Mouse (Mus musculus) heart, embryonic 15.5 days (tissue): Measurements from ENCODE around the gene Gpatch2. TPM values are rescaled to one million over a fixed set of nuclear protein-coding genes. Genes with fewer than 3 reads are reported as not detected.

ENCODE experiments used
- ATAC-seq: fragments of 200-750 bp; cut with Nextera tagmentation; replicated peaks from 2 replicates; pipeline ENCODE4 v1.8.0; 2017; ENCODE audit warnings: low read depth, moderate TSS enrichment; ENCODE audit not compliant: insufficient number of reproducible peaks, insufficient read depth, low FRiP score
- H3K27ac ChIP-seq: fragments of 300-500 bp; sonication (generic); 2 replicates; pipeline ENCODE4 v1.5.1; 2015; ENCODE audit warnings: mild to moderate bottlenecking, inconsistent platforms
- H3K27me3 ChIP-seq: fragments of 300-500 bp; sonication (generic); 2 replicates; pipeline ENCODE4 v1.6.1; 2015; ENCODE audit warnings: inconsistent platforms
- H3K36me3 ChIP-seq: fragments of 300-500 bp; sonication (generic); 2 replicates; pipeline ENCODE4 v1.6.1; 2015; ENCODE audit warnings: mild to moderate bottlenecking, inconsistent platforms
- H3K4me1 ChIP-seq: fragments of 300-500 bp; sonication (generic); replicated peaks from 2 replicates; pipeline ENCODE4 v1.6.1; 2015; ENCODE audit warnings: inconsistent platforms
- H3K4me2 ChIP-seq: fragments of 300-500 bp; sonication (generic); 2 replicates; pipeline ENCODE4 v1.6.1; 2015; ENCODE audit warnings: inconsistent platforms, mild to moderate bottlenecking, moderate library complexity
- H3K4me3 ChIP-seq: fragments of 300-500 bp; sonication (generic); 2 replicates; pipeline ENCODE4 v1.5.1; 2015; ENCODE audit warnings: mild to moderate bottlenecking, inconsistent platforms
- H3K9ac ChIP-seq: fragments of 300-500 bp; sonication (generic); 2 replicates; pipeline ENCODE4 v1.6.1; 2015; ENCODE audit warnings: mild to moderate bottlenecking, inconsistent platforms
- H3K9me3 ChIP-seq: fragments of 300-500 bp; sonication (generic); replicated peaks from 2 replicates; pipeline ENCODE4 v1.6.1; 2016; ENCODE audit warnings: inconsistent platforms
- WGBS: fragments of 180-500 bp; shearing (Covaris S2); methylation state at CpG from one replicate; pipeline ENCODE4 v1.1.7; 2015; ENCODE audit warnings: mixed read lengths; 5-methylcytosine and 5-hydroxymethylcytosine counted together
- polyA plus RNA-seq: library from polyadenylated mRNA; unstranded; fragments of >200 nt; fragmentation: Nextera tagmentation; extraction: Ambion mirVana; gene quantifications from 2 replicates; pipeline ENCODE4 v1.2.1, GENCODE M21; 2015

The Gpatch2 gene
- polyA plus RNA-seq, 1 experiment from 2014 or later, result 10.8 TPM

DNA sequence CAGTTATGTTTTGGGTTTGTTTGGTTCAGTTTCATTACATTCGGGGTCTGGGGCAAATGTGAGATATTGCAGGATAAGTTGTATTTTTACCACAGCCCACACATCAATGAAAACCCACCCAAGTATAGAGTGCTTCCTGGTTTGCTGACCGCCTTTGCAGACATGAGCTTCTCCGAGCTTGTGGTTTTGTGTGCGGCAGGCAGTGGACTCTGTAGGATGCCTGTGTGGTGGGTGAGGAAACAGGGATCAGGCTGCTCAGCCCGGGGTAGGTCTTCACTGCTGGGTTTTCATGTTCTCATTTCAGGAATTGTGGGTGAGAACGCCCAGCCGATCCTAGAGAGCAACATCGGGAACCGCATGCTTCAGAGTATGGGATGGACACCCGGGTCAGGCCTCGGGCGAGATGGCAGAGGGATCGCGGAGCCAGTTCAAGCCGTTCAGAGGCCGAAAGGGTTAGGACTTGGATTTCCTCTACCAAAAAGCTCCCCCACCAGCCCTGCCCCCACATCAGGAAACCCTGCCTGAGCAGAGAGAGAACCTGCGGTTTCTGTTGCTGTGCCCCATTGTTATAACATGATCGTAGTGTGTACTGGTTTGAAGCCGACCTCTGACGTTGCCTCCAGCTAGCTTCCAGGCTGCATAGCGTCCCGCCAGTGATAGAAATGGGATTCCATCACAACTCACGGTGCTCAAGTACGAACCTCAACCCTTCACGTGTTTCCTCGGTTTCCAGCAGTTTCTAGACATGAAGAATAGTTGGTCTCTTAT, 132.9 kb downstream of the Gpatch2 start:
- Histone ChIP-seq H3K4me3 (no peak overlapping the region), H3K27ac (no peak overlapping the region), H3K36me3 (peaks cover 15% of the 10 kb centered on the region; the same call in 1 of the 2 replicates), H3K9ac (no peak overlapping the region), H3K9me3 (no peaks in the 10 kb centered on the region), H3K4me1 (0 out of 2 replicates have a peak, but pooled peaks cover 3% of the 10 kb centered on the region), H3K27me3 (no peaks in the 10 kb centered on the region), H3K4me2 (no peak overlapping the region)
- no peak for ATAC-seq
- WGBS, result 92% methylated on average over 26 of the region's 26 CpGs

DNA sequence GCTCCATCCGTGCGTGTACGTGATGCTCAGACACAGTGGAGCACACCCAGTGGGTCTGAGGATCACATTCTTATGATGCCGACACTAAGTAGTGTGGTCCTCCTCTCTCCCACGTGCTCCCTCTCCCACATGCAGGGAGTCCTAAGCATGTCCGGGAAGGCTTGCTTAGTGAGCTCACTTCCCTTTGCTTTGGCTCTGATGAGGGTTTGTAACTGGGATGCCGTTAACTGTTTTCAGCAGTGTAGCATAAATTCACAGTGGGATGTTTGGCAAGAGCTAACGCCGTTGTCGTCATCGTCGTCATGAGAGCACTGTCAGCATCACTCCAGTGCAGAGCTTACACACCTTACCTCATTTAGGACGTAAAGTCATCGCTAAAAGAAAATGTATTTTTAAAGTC, 133.6 kb downstream of the Gpatch2 start:
- WGBS, result 87% methylated on average over 14 of the region's 14 CpGs
- no peak overlapping the region for H3K4me2 ChIP-seq
- no peak for ATAC-seq
- no peak overlapping the region for H3K27ac ChIP-seq
- H3K4me1 ChIP-seq, result 0 out of 2 replicates have a peak, but pooled peaks cover 3% of the 10 kb centered on the region
- no peak overlapping the region for H3K4me3 ChIP-seq
- H3K36me3 ChIP-seq, result peaks cover 15% of the 10 kb centered on the region; the same call in 1 of the 2 replicates
- no peaks in the 10 kb centered on the region for H3K27me3 ChIP-seq
- H3K9me3 ChIP-seq, result no peaks in the 10 kb centered on the region
- no peak overlapping the region for H3K9ac ChIP-seq

DNA sequence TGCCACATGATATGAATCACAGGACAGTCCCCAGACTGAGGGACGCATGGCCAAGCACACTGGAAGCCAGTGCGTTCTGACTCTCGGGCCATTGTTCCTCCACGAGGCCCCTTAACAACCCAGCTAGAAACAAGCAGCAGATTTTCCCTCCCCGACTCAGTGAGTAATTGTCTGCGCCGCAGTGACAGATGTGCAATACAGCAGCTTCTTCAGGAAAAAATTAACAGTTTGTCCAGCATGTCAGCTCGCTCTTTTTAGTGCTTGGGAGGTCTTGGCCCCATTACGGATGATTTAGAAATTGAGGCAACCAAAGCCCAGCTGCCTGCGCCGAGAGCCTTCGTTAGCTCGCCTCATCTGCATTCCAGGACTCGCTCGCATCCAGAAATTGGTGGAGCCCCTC, 140.9 kb downstream of the Gpatch2 start:
- Histone ChIP-seq H3K9ac (no peak overlapping the region), H3K4me2 (no peak overlapping the region), H3K9me3 (no peaks in the 10 kb centered on the region), H3K4me1 (no peaks in the 10 kb centered on the region), H3K36me3 (no peaks in the 10 kb centered on the region), H3K27ac (no peak overlapping the region), H3K27me3 (no peaks in the 10 kb centered on the region), H3K4me3 (no peak overlapping the region)
- 86% methylated on average over 15 of the region's 15 CpGs for WGBS
- no peak for ATAC-seq

DNA sequence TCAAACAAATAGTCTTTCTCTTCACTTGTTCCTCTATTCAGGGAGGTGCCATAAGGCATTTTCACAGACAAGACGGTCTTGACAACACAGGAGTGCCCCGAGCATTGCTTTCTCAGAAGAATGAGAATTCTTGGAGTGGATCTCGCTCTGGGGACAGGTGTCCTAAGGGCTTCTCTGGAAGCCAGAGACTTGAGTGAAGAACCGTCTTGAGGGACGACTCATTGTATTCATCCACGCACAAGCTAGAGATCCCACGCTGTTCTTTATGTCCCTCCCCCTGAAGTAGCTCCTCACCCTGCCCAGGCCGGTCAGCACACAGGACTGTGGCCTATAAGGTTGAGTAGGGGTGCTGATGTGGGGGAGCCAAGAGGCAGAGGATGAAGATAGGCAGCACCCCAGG, 141.6 kb downstream of the Gpatch2 start:
- H3K27ac ChIP-seq, result no peak overlapping the region
- no peaks in the 10 kb centered on the region for H3K9me3 ChIP-seq
- WGBS, result 90% methylated on average over 8 of the region's 8 CpGs
- ATAC-seq, result no peak
- no peaks in the 10 kb centered on the region for H3K36me3 ChIP-seq
- no peak overlapping the region for H3K4me3 ChIP-seq
- H3K4me2 ChIP-seq, result no peak overlapping the region
- H3K4me1 ChIP-seq, result no peaks in the 10 kb centered on the region
- no peaks in the 10 kb centered on the region for H3K27me3 ChIP-seq
- H3K9ac ChIP-seq, result no peak overlapping the region

DNA sequence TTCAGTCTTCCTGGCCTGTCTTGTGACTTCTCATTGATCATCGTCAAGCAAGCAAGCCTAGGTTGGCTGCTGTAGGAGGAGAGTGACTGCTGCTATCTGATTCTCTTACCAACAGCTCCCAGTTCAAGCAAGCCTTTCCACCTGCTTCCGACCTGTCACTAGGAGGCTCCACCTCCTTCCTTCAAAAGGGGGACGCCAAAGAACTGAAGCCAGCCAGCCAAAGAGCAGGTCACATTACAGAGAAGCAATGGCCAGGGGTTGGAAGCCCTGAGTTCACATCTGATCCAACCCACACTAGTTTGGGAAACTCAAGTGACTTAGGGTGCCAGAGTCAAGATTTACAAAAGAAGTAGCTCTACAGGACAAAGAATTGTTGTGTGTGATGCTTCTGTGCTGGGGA, 144.9 kb downstream of the Gpatch2 start:
- Histone ChIP-seq H3K9me3 (no peaks in the 10 kb centered on the region), H3K9ac (no peak overlapping the region), H3K27me3 (no peaks in the 10 kb centered on the region), H3K4me2 (no peak overlapping the region), H3K4me3 (no peak overlapping the region), H3K36me3 (no peaks in the 10 kb centered on the region), H3K27ac (no peak overlapping the region), H3K4me1 (no peaks in the 10 kb centered on the region)
- 29% methylated on average over 3 of the region's 3 CpGs for WGBS
- no peak for ATAC-seq

DNA sequence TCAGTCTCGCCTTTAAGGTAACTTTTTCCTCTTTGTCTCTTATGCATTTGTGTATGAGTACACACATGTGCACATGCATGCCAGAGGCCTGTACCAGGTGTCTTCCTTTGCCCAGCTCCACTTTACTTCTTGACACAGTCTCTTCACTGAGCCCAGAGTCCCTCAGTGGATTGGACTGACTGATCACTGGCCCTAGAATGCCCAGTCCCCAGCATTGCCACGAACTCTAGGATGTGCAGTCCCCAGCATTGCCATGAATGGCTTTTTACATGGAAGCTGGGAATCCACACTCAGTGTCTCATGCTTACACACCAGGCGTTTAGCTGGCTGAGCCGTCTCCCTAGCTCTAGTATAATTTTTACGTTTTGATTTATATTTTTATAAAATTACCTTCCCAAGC, 147.2 kb downstream of the Gpatch2 start:
- Histone ChIP-seq H3K4me3 (no peak overlapping the region), H3K36me3 (no peaks in the 10 kb centered on the region), H3K9me3 (no peaks in the 10 kb centered on the region), H3K9ac (no peak overlapping the region), H3K4me2 (no peak overlapping the region), H3K27ac (no peak overlapping the region), H3K4me1 (no peaks in the 10 kb centered on the region), H3K27me3 (no peaks in the 10 kb centered on the region)
- ATAC-seq, result no peak
- 85% methylated on average over 5 of the region's 5 CpGs for WGBS

DNA sequence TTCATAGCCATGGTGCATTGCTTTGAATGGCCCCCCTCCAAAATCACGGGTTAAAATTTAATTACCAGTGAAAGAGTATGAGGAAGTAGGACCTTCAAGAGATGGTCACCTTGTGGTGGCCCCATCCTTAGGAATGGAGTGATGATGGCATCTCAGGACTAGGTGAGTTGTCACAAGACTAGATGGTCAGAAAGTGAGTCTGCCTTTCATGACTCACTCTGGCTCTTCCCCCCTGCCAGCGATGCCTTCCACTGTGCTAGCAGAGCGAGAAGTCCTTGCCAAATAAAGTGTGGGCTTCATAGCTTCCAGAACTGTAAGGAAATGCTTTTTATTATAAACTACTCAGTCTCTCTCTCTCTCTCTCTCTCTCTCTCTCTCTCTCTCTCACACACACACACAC, 150.1 kb downstream of the Gpatch2 start:
- no peak for ATAC-seq
- H3K27ac ChIP-seq, result no peak overlapping the region
- H3K9me3 ChIP-seq, result no peaks in the 10 kb centered on the region
- no peak overlapping the region for H3K4me2 ChIP-seq
- H3K4me1 ChIP-seq, result no peaks in the 10 kb centered on the region
- H3K4me3 ChIP-seq, result no peak overlapping the region
- H3K36me3 ChIP-seq, result no peaks in the 10 kb centered on the region
- 82% methylated on average over 3 of the region's 3 CpGs for WGBS
- no peak overlapping the region for H3K9ac ChIP-seq
- H3K27me3 ChIP-seq, result no peaks in the 10 kb centered on the region

DNA sequence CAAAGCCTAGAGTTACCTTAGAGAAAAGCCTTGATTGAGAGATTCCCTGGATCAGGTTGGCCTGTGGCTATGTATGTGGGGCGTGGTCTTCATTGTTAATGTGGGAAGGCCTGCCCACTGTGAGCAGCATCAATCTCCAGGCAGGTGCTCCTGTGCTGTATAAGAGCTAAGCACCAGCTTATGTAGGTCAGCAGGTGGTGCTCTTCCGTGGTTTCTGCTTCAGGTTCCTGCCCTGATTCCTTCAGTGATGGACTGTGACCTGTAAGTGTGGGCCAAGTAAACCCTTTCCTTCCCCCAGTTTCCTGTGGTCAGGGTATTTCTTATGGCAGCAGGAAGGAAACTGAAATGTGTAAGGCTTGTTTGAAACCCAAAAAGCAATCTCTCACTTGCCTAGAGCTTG, 151.5 kb downstream of the Gpatch2 start:
- 52% methylated on average over 2 of the region's 2 CpGs for WGBS
- H3K36me3 ChIP-seq, result no peaks in the 10 kb centered on the region
- no peak overlapping the region for H3K4me3 ChIP-seq
- no peaks in the 10 kb centered on the region for H3K9me3 ChIP-seq
- H3K9ac ChIP-seq, result no peak overlapping the region
- no peak overlapping the region for H3K27ac ChIP-seq
- no peak overlapping the region for H3K4me2 ChIP-seq
- no peaks in the 10 kb centered on the region for H3K27me3 ChIP-seq
- no peaks in the 10 kb centered on the region for H3K4me1 ChIP-seq
- no peak for ATAC-seq

DNA sequence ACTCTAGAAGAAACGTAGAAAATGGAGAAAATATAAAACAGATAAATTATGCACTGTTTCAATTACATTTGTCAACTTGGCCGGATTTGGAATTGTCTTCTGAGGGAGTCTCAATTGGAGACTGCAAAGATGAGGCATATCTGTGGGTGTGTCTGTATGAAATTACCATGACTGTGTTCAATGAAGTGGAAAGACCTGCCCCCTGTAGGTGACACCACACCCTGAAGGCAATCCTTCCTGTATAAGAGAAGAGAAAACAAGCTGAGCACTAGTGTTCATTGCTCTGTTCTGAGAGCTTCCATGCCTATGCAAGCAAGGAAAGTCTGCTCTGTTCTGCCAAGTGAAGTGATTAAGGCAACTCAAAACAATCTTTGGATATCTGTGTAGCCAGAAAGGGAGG, 153.7 kb downstream of the Gpatch2 start:
- H3K4me1 ChIP-seq, result no peaks in the 10 kb centered on the region
- WGBS, result 73% methylated on average over 2 of the region's 2 CpGs
- H3K9ac ChIP-seq, result no peak overlapping the region
- H3K27ac ChIP-seq, result no peak overlapping the region
- H3K4me3 ChIP-seq, result no peak overlapping the region
- H3K27me3 ChIP-seq, result no peaks in the 10 kb centered on the region
- H3K9me3 ChIP-seq, result no peaks in the 10 kb centered on the region
- H3K36me3 ChIP-seq, result no peaks in the 10 kb centered on the region
- H3K4me2 ChIP-seq, result no peak overlapping the region
- no peak for ATAC-seq

DNA sequence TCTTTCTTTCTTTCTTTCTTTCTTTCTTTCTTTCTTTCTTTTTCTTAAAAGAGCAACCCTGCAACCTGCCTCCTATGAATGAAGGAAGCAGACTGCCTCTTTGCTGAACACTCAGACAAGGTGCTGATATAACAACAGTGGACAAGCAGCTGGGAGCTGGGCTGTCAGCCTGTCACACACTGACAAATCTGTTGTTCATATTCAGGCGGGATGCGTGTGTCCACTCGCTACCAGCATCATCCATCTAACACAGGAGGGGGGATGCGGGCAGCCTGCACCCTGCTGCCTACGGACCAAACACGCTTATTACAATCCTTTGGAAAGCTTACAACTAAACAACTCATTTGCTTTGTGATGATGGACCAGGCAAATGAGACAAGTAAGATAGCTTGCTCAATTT, 158.2 kb downstream of the Gpatch2 start:
- Histone ChIP-seq H3K4me1 (peaks cover 12% of the 10 kb centered on the region; the same call in 1 of the 2 replicates), H3K27me3 (no peaks in the 10 kb centered on the region), H3K4me2 (no peak overlapping the region), H3K9me3 (no peaks in the 10 kb centered on the region), H3K4me3 (no peak overlapping the region), H3K27ac (no peak overlapping the region), H3K36me3 (no peaks in the 10 kb centered on the region), H3K9ac (no peak overlapping the region)
- ATAC-seq, result no peak
- WGBS, result 76% methylated on average over 6 of the region's 6 CpGs

DNA sequence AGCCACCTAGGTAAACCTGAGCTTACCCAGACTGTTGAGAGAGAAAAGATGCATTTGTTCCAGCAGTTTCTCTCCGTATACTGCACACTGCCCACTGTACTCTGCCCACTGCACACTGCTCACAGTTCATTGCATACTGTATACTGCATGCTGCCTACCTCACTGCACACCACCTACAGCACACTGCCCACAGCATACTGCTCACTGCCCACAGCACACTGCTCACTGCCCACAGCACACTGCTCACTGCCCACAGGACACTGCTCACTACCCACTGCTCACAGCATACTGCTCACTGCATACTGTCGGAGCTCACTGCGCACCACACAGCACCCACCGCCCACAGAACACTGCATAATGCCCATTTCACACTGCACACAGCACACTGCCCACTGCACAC, 159.1 kb downstream of the Gpatch2 start:
- Histone ChIP-seq H3K4me3 (no peak overlapping the region), H3K9ac (no peak overlapping the region), H3K27me3 (no peaks in the 10 kb centered on the region), H3K36me3 (no peaks in the 10 kb centered on the region), H3K27ac (no peak overlapping the region), H3K4me2 (no peak overlapping the region), H3K4me1 (peaks cover 12% of the 10 kb centered on the region; the same call in 1 of the 2 replicates), H3K9me3 (no peaks in the 10 kb centered on the region)
- no peak for ATAC-seq
- 88% methylated on average over 4 of the region's 4 CpGs for WGBS
